Mouse (Mus musculus): ENCODE measurements at regions not wholly inside any gene's neighbourhood (a gene's known extent, or its start where the extent isn't known, plus 50 kb on each side); places are given as distances from the start of the nearest gene placed in this dataset.
A peak's percentile ranks its signal among the peaks of the same experiment; 100 is the strongest.

- DNase-seq, result no peak
- Histone ChIP-seq H3K9me3 (ENCODE audit: control insufficient read depth, low read length) (no peaks in the 10 kb centered on the region), H3K36me3 (ENCODE audit: control insufficient read depth, insufficient read depth, low read length) (no peaks in the 10 kb centered on the region), H3K9ac (replicated peaks; ENCODE audit: low read length) (no peak overlapping the region), H3K4me2 (ENCODE audit: low read length) (no peak overlapping the region), H3K4me3 (replicated peaks; ENCODE audit: low read depth, low read length) (no peak overlapping the region), H3K4me1 (ENCODE audit: control insufficient read depth, insufficient read depth, low read length) (peaks cover 18% of the 10 kb centered on the region), H3K27ac (replicated peaks; ENCODE audit: low read depth, low read length) (no peak overlapping the region), H3K27me3 (ENCODE audit: control insufficient read depth, insufficient read depth, low read length) (no peaks in the 10 kb centered on the region)
- 55% methylated on average over 3 of the region's 3 CpGs for WGBS
- no peak for ATAC-seq (ENCODE audit: low FRiP score, low TSS enrichment)
Measured at GRCm38 (mm10) chr4:56224542-56224941, 515.3 kb upstream of the Gm26657 start.

GRCm38 (mm10) chr4:56222023-56222776 lies 517.7 kb upstream of the Gm26657 start:
- ATAC-seq (ENCODE audit: low FRiP score, low TSS enrichment) (peak; percentile 46; the same call in 1 of the 2 replicates), DNase-seq (peak; percentile 55)
- H3K4me3 ChIP-seq (replicated peaks; ENCODE audit: low read depth, low read length), result no peak overlapping the region
- peaks cover 18% of the 10 kb centered on the region for H3K4me1 ChIP-seq (ENCODE audit: control insufficient read depth, insufficient read depth, low read length)
- WGBS, result 36% methylated on average over 8 of the region's 8 CpGs
- H3K27ac ChIP-seq (replicated peaks; ENCODE audit: low read depth, low read length), result no peak overlapping the region
- no peaks in the 10 kb centered on the region for H3K9me3 ChIP-seq (ENCODE audit: control insufficient read depth, low read length)
- H3K27me3 ChIP-seq (ENCODE audit: control insufficient read depth, insufficient read depth, low read length), result no peaks in the 10 kb centered on the region
- H3K36me3 ChIP-seq (ENCODE audit: control insufficient read depth, insufficient read depth, low read length), result no peaks in the 10 kb centered on the region
- no peak overlapping the region for H3K9ac ChIP-seq (replicated peaks; ENCODE audit: low read length)
- H3K4me2 ChIP-seq (ENCODE audit: low read length), result no peak overlapping the region

GRCm38 (mm10) chr4:56220531-56220930 lies 519.3 kb upstream of the Gm26657 start:
- no peak overlapping the region for H3K27ac ChIP-seq (replicated peaks; ENCODE audit: low read depth, low read length)
- H3K4me2 ChIP-seq (ENCODE audit: low read length), result no peak overlapping the region
- no peaks in the 10 kb centered on the region for H3K9me3 ChIP-seq (ENCODE audit: control insufficient read depth, low read length)
- no peak for ATAC-seq (ENCODE audit: low FRiP score, low TSS enrichment)
- no peak overlapping the region for H3K9ac ChIP-seq (replicated peaks; ENCODE audit: low read length)
- WGBS, result 63% methylated on average over 8 of the region's 8 CpGs
- peak; percentile 28 for DNase-seq
- H3K4me1 ChIP-seq (ENCODE audit: control insufficient read depth, insufficient read depth, low read length), result peaks cover 18% of the 10 kb centered on the region
- no peaks in the 10 kb centered on the region for H3K36me3 ChIP-seq (ENCODE audit: control insufficient read depth, insufficient read depth, low read length)
- no peaks in the 10 kb centered on the region for H3K27me3 ChIP-seq (ENCODE audit: control insufficient read depth, insufficient read depth, low read length)
- no peak overlapping the region for H3K4me3 ChIP-seq (replicated peaks; ENCODE audit: low read depth, low read length)

GRCm38 (mm10) chr4:56209499-56209898 lies 530.4 kb upstream of the Gm26657 start:
- H3K4me1 ChIP-seq (ENCODE audit: control insufficient read depth, insufficient read depth, low read length), result no peaks in the 10 kb centered on the region
- no peaks in the 10 kb centered on the region for H3K27me3 ChIP-seq (ENCODE audit: control insufficient read depth, insufficient read depth, low read length)
- H3K27ac ChIP-seq (replicated peaks; ENCODE audit: low read depth, low read length), result no peak overlapping the region
- DNase-seq (no peak), ATAC-seq (ENCODE audit: low FRiP score, low TSS enrichment) (no peak)
- H3K4me2 ChIP-seq (ENCODE audit: low read length), result no peak overlapping the region
- H3K9me3 ChIP-seq (ENCODE audit: control insufficient read depth, low read length), result no peaks in the 10 kb centered on the region
- H3K9ac ChIP-seq (replicated peaks; ENCODE audit: low read length), result no peak overlapping the region
- H3K4me3 ChIP-seq (replicated peaks; ENCODE audit: low read depth, low read length), result no peak overlapping the region
- WGBS, result 97% methylated on average over 2 of the region's 2 CpGs
- H3K36me3 ChIP-seq (ENCODE audit: control insufficient read depth, insufficient read depth, low read length), result no peaks in the 10 kb centered on the region

GRCm38 (mm10) chr4:56207726-56208125 lies 532.1 kb upstream of the Gm26657 start:
- Histone ChIP-seq H3K36me3 (ENCODE audit: control insufficient read depth, insufficient read depth, low read length) (no peaks in the 10 kb centered on the region), H3K27ac (replicated peaks; ENCODE audit: low read depth, low read length) (no peak overlapping the region), H3K9me3 (ENCODE audit: control insufficient read depth, low read length) (no peaks in the 10 kb centered on the region), H3K4me2 (ENCODE audit: low read length) (no peak overlapping the region), H3K9ac (replicated peaks; ENCODE audit: low read length) (no peak overlapping the region), H3K4me3 (replicated peaks; ENCODE audit: low read depth, low read length) (no peak overlapping the region), H3K27me3 (ENCODE audit: control insufficient read depth, insufficient read depth, low read length) (no peaks in the 10 kb centered on the region), H3K4me1 (ENCODE audit: control insufficient read depth, insufficient read depth, low read length) (no peaks in the 10 kb centered on the region)
- 68% methylated on average over 5 of the region's 5 CpGs for WGBS
- DNase-seq, result no peak
- no peak for ATAC-seq (ENCODE audit: low FRiP score, low TSS enrichment)

GRCm38 (mm10) chr4:56205069-56205468 lies 534.8 kb upstream of the Gm26657 start:
- H3K4me1 ChIP-seq (ENCODE audit: control insufficient read depth, insufficient read depth, low read length), result no peaks in the 10 kb centered on the region
- 59% methylated on average over 1 of the region's 1 CpGs for WGBS
- no peak for DNase-seq
- no peak overlapping the region for H3K4me2 ChIP-seq (ENCODE audit: low read length)
- no peaks in the 10 kb centered on the region for H3K9me3 ChIP-seq (ENCODE audit: control insufficient read depth, low read length)
- no peak overlapping the region for H3K9ac ChIP-seq (replicated peaks; ENCODE audit: low read length)
- no peaks in the 10 kb centered on the region for H3K36me3 ChIP-seq (ENCODE audit: control insufficient read depth, insufficient read depth, low read length)
- no peaks in the 10 kb centered on the region for H3K27me3 ChIP-seq (ENCODE audit: control insufficient read depth, insufficient read depth, low read length)
- no peak overlapping the region for H3K27ac ChIP-seq (replicated peaks; ENCODE audit: low read depth, low read length)
- no peak for ATAC-seq (ENCODE audit: low FRiP score, low TSS enrichment)
- no peak overlapping the region for H3K4me3 ChIP-seq (replicated peaks; ENCODE audit: low read depth, low read length)

GRCm38 (mm10) chr4:56193365-56193764 lies 546.5 kb upstream of the Gm26657 start:
- ATAC-seq (ENCODE audit: low FRiP score, low TSS enrichment), result no peak
- 45% methylated on average over 2 of the region's 2 CpGs for WGBS
- H3K36me3 ChIP-seq (ENCODE audit: control insufficient read depth, insufficient read depth, low read length), result no peaks in the 10 kb centered on the region
- no peak overlapping the region for H3K27ac ChIP-seq (replicated peaks; ENCODE audit: low read depth, low read length)
- no peaks in the 10 kb centered on the region for H3K9me3 ChIP-seq (ENCODE audit: control insufficient read depth, low read length)
- H3K4me2 ChIP-seq (ENCODE audit: low read length), result no peak overlapping the region
- DNase-seq, result no peak
- H3K27me3 ChIP-seq (ENCODE audit: control insufficient read depth, insufficient read depth, low read length), result no peaks in the 10 kb centered on the region
- H3K9ac ChIP-seq (replicated peaks; ENCODE audit: low read length), result no peak overlapping the region
- no peak overlapping the region for H3K4me3 ChIP-seq (replicated peaks; ENCODE audit: low read depth, low read length)
- no peaks in the 10 kb centered on the region for H3K4me1 ChIP-seq (ENCODE audit: control insufficient read depth, insufficient read depth, low read length)

- Histone ChIP-seq H3K4me3 (replicated peaks; ENCODE audit: low read depth, low read length) (no peak overlapping the region), H3K9ac (replicated peaks; ENCODE audit: low read length) (no peak overlapping the region), H3K27me3 (ENCODE audit: control insufficient read depth, insufficient read depth, low read length) (no peaks in the 10 kb centered on the region), H3K4me1 (ENCODE audit: control insufficient read depth, insufficient read depth, low read length) (no peaks in the 10 kb centered on the region), H3K27ac (replicated peaks; ENCODE audit: low read depth, low read length) (no peak overlapping the region), H3K9me3 (ENCODE audit: control insufficient read depth, low read length) (no peaks in the 10 kb centered on the region), H3K36me3 (ENCODE audit: control insufficient read depth, insufficient read depth, low read length) (no peaks in the 10 kb centered on the region), H3K4me2 (ENCODE audit: low read length) (no peak overlapping the region)
- no peak for ATAC-seq (ENCODE audit: low FRiP score, low TSS enrichment)
- DNase-seq, result no peak
- 89% methylated on average over 5 of the region's 5 CpGs for WGBS
Measured at GRCm38 (mm10) chr4:56192516-56192915, 547.4 kb upstream of the Gm26657 start.

- DNase-seq, result no peak
- no peaks in the 10 kb centered on the region for H3K4me1 ChIP-seq (ENCODE audit: control insufficient read depth, insufficient read depth, low read length)
- no peak for ATAC-seq (ENCODE audit: low FRiP score, low TSS enrichment)
- H3K9me3 ChIP-seq (ENCODE audit: control insufficient read depth, low read length), result no peaks in the 10 kb centered on the region
- 77% methylated on average over 5 of the region's 5 CpGs for WGBS
- H3K4me3 ChIP-seq (replicated peaks; ENCODE audit: low read depth, low read length), result no peak overlapping the region
- H3K27me3 ChIP-seq (ENCODE audit: control insufficient read depth, insufficient read depth, low read length), result no peaks in the 10 kb centered on the region
- no peaks in the 10 kb centered on the region for H3K36me3 ChIP-seq (ENCODE audit: control insufficient read depth, insufficient read depth, low read length)
- H3K27ac ChIP-seq (replicated peaks; ENCODE audit: low read depth, low read length), result no peak overlapping the region
- no peak overlapping the region for H3K9ac ChIP-seq (replicated peaks; ENCODE audit: low read length)
- no peak overlapping the region for H3K4me2 ChIP-seq (ENCODE audit: low read length)
Measured at GRCm38 (mm10) chr4:56179566-56179965, 560.3 kb upstream of the Gm26657 start.

All from midbrain, embryonic 14.5 days (tissue).